Mouse (Mus musculus) G1E (cell line): ENCODE measurements around the gene Mfsd12.
A peak's percentile ranks its signal among the peaks of the same experiment; 100 is the strongest.

Source experiments
- CTCF ChIP-seq: IDR thresholded peaks from 2 replicates; pipeline ENCODE4 v1.5.1; 2012; ENCODE audit warnings: low read depth, low read length, inconsistent platforms, mixed read lengths
- GATA1 ChIP-seq: IDR thresholded peaks from 2 replicates; pipeline ENCODE4 v1.6.1; 2012; ENCODE audit warnings: borderline replicate concordance, low read length, inconsistent platforms, mixed read lengths
- GATA2 ChIP-seq: IDR thresholded peaks from 2 replicates; pipeline ENCODE4 v1.6.1; 2012; ENCODE audit warnings: low read depth, low read length, inconsistent platforms, borderline replicate concordance

DNA sequence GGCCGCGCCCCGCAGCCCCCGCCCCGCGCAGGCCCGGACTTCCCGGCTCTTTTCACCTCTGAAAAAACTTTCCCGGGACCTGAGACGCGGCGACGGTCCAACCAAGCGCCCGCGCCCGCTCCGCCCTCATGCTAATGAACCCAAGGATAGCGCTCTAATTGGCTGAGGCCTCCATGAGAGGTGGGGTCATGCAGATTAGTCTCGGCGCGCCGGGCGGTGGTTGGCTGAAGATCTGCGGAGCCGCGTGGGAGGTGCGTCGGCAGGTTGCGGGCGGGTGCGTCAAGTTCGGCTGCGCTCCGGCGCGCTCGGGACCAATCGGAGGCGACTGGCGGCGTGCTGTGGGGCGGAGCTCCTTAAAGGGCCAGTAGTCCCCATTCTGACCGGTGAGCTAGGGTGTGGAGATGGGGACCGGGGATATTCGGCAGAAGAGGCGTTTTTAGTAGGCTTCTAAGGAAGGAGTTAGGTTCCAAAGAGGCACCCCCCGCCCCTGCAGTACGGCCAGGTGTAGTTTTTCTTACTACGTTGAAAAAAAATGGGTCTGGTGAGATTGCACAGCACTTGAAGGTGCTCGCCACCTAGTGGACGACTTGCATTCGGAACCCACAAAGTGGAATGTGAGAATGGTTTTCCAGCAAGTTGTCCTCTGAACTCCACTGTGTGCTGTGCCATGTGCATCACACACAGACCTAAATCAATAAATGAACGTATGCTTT is 6.8 kb upstream of the Mfsd12 start, which contains the start of gene Hmg20b:
- TF ChIP-seq CTCF (peak; percentile 79), GATA1 (no peak), GATA2 (no peak)
